Mouse (Mus musculus) limb, embryonic 13.5 days (tissue): ENCODE data around the gene Clock. TPM values are rescaled to one million over a fixed set of nuclear protein-coding genes. Genes with fewer than 3 reads are reported as not detected.

Experiments
- ATAC-seq: fragments of 200-750 bp; cut with Nextera tagmentation; 2 replicates; pipeline ENCODE4 v1.8.0; 2017; ENCODE audit warnings: low read depth, moderate number of reproducible peaks, moderate TSS enrichment; ENCODE audit not compliant: low FRiP score
- H3K27ac ChIP-seq: fragments of 300-500 bp; sonication (generic); 2 replicates; pipeline ENCODE4 v1.5.1; 2015; ENCODE audit warnings: inconsistent platforms, mild to moderate bottlenecking, moderate library complexity
- H3K27me3 ChIP-seq: fragments of 300-500 bp; sonication (generic); 2 replicates; pipeline ENCODE4 v1.6.1; 2015; ENCODE audit warnings: mild to moderate bottlenecking, inconsistent platforms
- H3K36me3 ChIP-seq: fragments of 300-500 bp; sonication (generic); 2 replicates; pipeline ENCODE4 v1.6.1; 2015; ENCODE audit warnings: inconsistent platforms, mild to moderate bottlenecking, moderate library complexity
- H3K4me1 ChIP-seq: fragments of 300-500 bp; sonication (generic); 2 replicates; pipeline ENCODE4 v1.6.1; 2015; ENCODE audit warnings: inconsistent platforms
- H3K4me2 ChIP-seq: fragments of 300-500 bp; sonication (generic); replicated peaks from 2 replicates; pipeline ENCODE4 v1.6.1; 2015; ENCODE audit warnings: inconsistent platforms, mild to moderate bottlenecking, moderate library complexity
- H3K4me3 ChIP-seq: fragments of 300-500 bp; sonication (generic); 2 replicates; pipeline ENCODE4 v1.5.1; 2015; ENCODE audit warnings: moderate library complexity, mild to moderate bottlenecking, inconsistent platforms
- H3K9ac ChIP-seq: fragments of 300-500 bp; sonication (generic); 2 replicates; pipeline ENCODE4 v1.6.1; 2015; ENCODE audit warnings: mild to moderate bottlenecking, inconsistent platforms
- H3K9me3 ChIP-seq: fragments of 300-500 bp; sonication (generic); 2 replicates; pipeline ENCODE4 v1.6.1; 2016; ENCODE audit warnings: inconsistent platforms
- WGBS: fragments of 180-500 bp; shearing (Covaris S2); methylation state at CpG from one replicate; pipeline ENCODE4 v1.1.7; 2015; 5-methylcytosine and 5-hydroxymethylcytosine counted together
- polyA plus RNA-seq: library from polyadenylated mRNA; unstranded; fragments of >200 nt; fragmentation: Nextera tagmentation; extraction: Ambion mirVana; gene quantifications from 2 replicates; pipeline ENCODE4 v1.2.1, GENCODE M21; 2015

The Clock gene
- polyA plus RNA-seq, 1 experiment from 2014 or later = 13.9 TPM

DNA sequence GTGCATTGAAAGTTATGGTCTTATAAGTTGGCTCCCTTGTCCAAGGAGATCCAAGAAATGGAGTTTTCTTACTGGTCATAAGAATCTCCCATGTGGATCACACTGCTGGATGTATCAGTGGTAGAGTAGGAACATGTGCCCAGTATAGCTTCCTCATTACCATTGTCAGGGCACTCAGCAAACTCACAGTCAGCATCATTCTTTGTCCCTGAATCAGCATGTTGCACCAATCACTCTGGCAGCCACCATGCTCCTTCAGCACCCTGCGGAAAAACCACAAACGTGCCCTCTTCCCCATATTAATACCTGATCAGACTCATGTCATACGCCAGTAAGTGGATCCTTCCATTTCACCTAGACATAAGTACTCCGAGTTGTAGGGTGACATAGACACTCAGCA lies 129.5 kb downstream of the Clock start:
- H3K9ac ChIP-seq = no peak overlapping the region
- no peak overlapping the region for H3K4me3 ChIP-seq
- H3K27me3 ChIP-seq = no peaks in the 10 kb centered on the region
- H3K4me1 ChIP-seq = peaks cover 8% of the 10 kb centered on the region; the same call in 1 of the 2 replicates
- ATAC-seq = no peak
- no peak overlapping the region for H3K27ac ChIP-seq
- WGBS = 86% methylated on average over 4 of the region's 4 CpGs
- H3K4me2 ChIP-seq = no peak overlapping the region
- H3K36me3 ChIP-seq = no peaks in the 10 kb centered on the region
- no peaks in the 10 kb centered on the region for H3K9me3 ChIP-seq

- no peak overlapping the region for H3K27ac ChIP-seq
- no peak for ATAC-seq
- H3K4me1 ChIP-seq = no peaks in the 10 kb centered on the region
Measured at GRCm38 (mm10) chr5:76171039-76171438, 133.6 kb downstream of the Clock start.

GRCm38 (mm10) chr5:76170522-76170921 lies 134.1 kb downstream of the Clock start:
- H3K4me3 ChIP-seq = no peak overlapping the region
- H3K9me3 ChIP-seq = no peaks in the 10 kb centered on the region
- no peak overlapping the region for H3K4me2 ChIP-seq
- no peaks in the 10 kb centered on the region for H3K4me1 ChIP-seq
- H3K36me3 ChIP-seq = no peaks in the 10 kb centered on the region
- no peak for ATAC-seq
- H3K27me3 ChIP-seq = no peaks in the 10 kb centered on the region
- no peak overlapping the region for H3K27ac ChIP-seq
- WGBS = 74% methylated on average over 4 of the region's 4 CpGs
- no peak overlapping the region for H3K9ac ChIP-seq

More at GRCm38 (mm10) chr5:76171039-76171438, 133.6 kb downstream of the Clock start:
- no peaks in the 10 kb centered on the region for H3K9me3 ChIP-seq
- H3K4me2 ChIP-seq = no peak overlapping the region
- no peaks in the 10 kb centered on the region for H3K27me3 ChIP-seq
- no peak overlapping the region for H3K4me3 ChIP-seq
- H3K36me3 ChIP-seq = no peaks in the 10 kb centered on the region
- no peak overlapping the region for H3K9ac ChIP-seq

GRCm38 (mm10) chr5:76164827-76165226 lies 139.8 kb downstream of the Clock start:
- H3K36me3 ChIP-seq = no peaks in the 10 kb centered on the region
- no peaks in the 10 kb centered on the region for H3K4me1 ChIP-seq
- H3K4me2 ChIP-seq = no peak overlapping the region
- H3K9me3 ChIP-seq = no peaks in the 10 kb centered on the region
- H3K27ac ChIP-seq = no peak overlapping the region
- WGBS = 72% methylated on average over 7 of the region's 7 CpGs
- no peak overlapping the region for H3K9ac ChIP-seq
- no peaks in the 10 kb centered on the region for H3K27me3 ChIP-seq
- ATAC-seq = no peak
- H3K4me3 ChIP-seq = no peak overlapping the region

- Histone ChIP-seq H3K4me2 (no peak overlapping the region), H3K27ac (no peak overlapping the region), H3K4me1 (no peaks in the 10 kb centered on the region), H3K9me3 (no peaks in the 10 kb centered on the region), H3K9ac (no peak overlapping the region), H3K4me3 (no peak overlapping the region), H3K36me3 (peaks cover 2% of the 10 kb centered on the region; the same call in 1 of the 2 replicates), H3K27me3 (no peaks in the 10 kb centered on the region)
- 51% methylated on average over 4 of the region's 4 CpGs for WGBS
- ATAC-seq = no peak
Measured at GRCm38 (mm10) chr5:76163828-76164390, 140.7 kb downstream of the Clock start.

DNA sequence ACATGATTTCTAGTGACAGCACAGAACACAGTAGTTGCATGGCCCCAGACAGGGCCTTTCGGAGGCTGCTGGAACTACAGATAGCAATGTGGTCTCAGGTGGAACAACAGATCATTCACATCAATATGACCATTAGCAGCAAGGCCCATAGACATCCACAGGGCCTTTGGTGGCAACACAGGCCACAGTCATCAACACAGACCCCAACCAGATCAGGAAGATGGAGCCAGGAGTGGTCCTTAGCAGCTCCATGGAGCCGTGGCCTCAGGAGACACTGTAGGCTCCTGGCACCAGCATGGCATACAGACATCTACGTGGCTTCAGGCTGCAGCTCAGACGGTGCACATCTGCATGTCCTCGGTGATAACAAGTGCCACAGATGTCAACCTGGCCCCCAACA lies 141.7 kb downstream of the Clock start:
- no peak for ATAC-seq
- H3K4me2 ChIP-seq = no peak overlapping the region
- no peak overlapping the region for H3K27ac ChIP-seq
- H3K9me3 ChIP-seq = no peaks in the 10 kb centered on the region
- WGBS = 89% methylated on average over 5 of the region's 5 CpGs
- H3K4me3 ChIP-seq = no peak overlapping the region
- H3K4me1 ChIP-seq = no peaks in the 10 kb centered on the region
- peaks cover 5% of the 10 kb centered on the region; the same call in 1 of the 2 replicates for H3K36me3 ChIP-seq
- no peak overlapping the region for H3K9ac ChIP-seq
- no peaks in the 10 kb centered on the region for H3K27me3 ChIP-seq

GRCm38 (mm10) chr5:76161491-76161890 lies 143.1 kb downstream of the Clock start:
- Histone ChIP-seq H3K36me3 (peaks cover 8% of the 10 kb centered on the region), H3K27ac (no peak overlapping the region), H3K4me2 (no peak overlapping the region), H3K4me1 (no peaks in the 10 kb centered on the region), H3K9me3 (no peaks in the 10 kb centered on the region), H3K4me3 (no peak overlapping the region), H3K9ac (no peak overlapping the region), H3K27me3 (no peaks in the 10 kb centered on the region)
- no peak for ATAC-seq
- 92% methylated on average over 6 of the region's 6 CpGs for WGBS

DNA sequence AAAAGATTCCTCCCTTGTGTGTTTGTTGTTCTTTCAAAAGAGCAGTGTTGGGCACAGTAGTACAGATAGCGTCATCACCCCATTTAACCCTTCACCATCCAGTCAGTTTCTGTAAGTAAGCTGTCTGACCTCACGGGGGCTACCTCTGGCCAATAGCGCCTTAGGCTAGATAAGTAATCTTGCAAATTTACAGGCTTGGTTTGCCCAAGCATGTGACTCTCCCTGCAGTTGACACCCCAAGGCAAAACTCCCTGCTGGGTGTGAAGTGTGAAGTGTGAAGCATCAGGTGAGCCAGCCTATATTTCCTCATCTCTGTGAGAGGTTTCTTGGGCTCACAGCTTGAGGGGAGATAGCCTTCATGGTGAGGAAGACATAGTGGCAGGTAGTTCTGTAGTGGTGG lies 144.5 kb downstream of the Clock start:
- no peak for ATAC-seq
- no peak overlapping the region for H3K27ac ChIP-seq
- no peak overlapping the region for H3K4me2 ChIP-seq
- H3K4me1 ChIP-seq = no peaks in the 10 kb centered on the region
- H3K9me3 ChIP-seq = no peaks in the 10 kb centered on the region
- H3K4me3 ChIP-seq = no peak overlapping the region
- H3K36me3 ChIP-seq = peaks cover 16% of the 10 kb centered on the region
- H3K9ac ChIP-seq = no peak overlapping the region
- whole genome bisulfite sequencing = 58% methylated on average over 3 of the region's 3 CpGs
- H3K27me3 ChIP-seq = no peaks in the 10 kb centered on the region

Other genes starting within 250 kb of the Clock start
- 35.5 and 36.9 TPM in 2 replicates for gene Srd5a3, start 164.5 kb downstream of the Clock start, polyA plus RNA-seq
- gene Tmem165, start 120.9 kb downstream of the Clock start, polyA plus RNA-seq = 108 and 111 TPM in 2 replicates
- not detected in 2 replicates for gene Pdcl2, start 26.4 kb upstream of the Clock start, polyA plus RNA-seq
- 1.4 and 2.1 TPM in 2 replicates for gene Nmu, start 59.0 kb upstream of the Clock start, polyA plus RNA-seq
- gene Gm7271, start 179.2 kb upstream of the Clock start, polyA plus RNA-seq = not detected in 2 replicates
- gene Exoc1, start 224.5 kb upstream of the Clock start, polyA plus RNA-seq = 36.4 and 36.8 TPM in 2 replicates